Mouse (Mus musculus) lung, embryonic 16.5 days (tissue): ENCODE measurements around the gene Papln. TPM values are rescaled to one million over a fixed set of nuclear protein-coding genes. Genes with fewer than 3 reads are reported as not detected.

ENCODE experiments used
- ATAC-seq: fragments of 200-750 bp; cut with Nextera tagmentation; 2 replicates; pipeline ENCODE4 v1.8.0; 2017; ENCODE audit warnings: low read depth, mild to moderate bottlenecking, moderate library complexity
- H3K27ac ChIP-seq: fragments of 300-500 bp; sonication (generic); 2 replicates; pipeline ENCODE4 v1.5.1; 2014; ENCODE audit warnings: mild to moderate bottlenecking, control low read depth, low read length
- H3K27me3 ChIP-seq: fragments of 300-500 bp; sonication (generic); 2 replicates; pipeline ENCODE4 v1.6.1; 2014; ENCODE audit warnings: low read depth, low read length, mixed read lengths; ENCODE audit not compliant: control insufficient read depth, insufficient read depth
- H3K36me3 ChIP-seq: fragments of 300-500 bp; sonication (generic); 2 replicates; pipeline ENCODE4 v1.6.1; 2014; ENCODE audit warnings: low read length; ENCODE audit not compliant: control insufficient read depth, insufficient read depth
- H3K4me1 ChIP-seq: fragments of 300-500 bp; sonication (generic); replicated peaks from 2 replicates; pipeline ENCODE4 v1.6.1; 2014; ENCODE audit warnings: low read length, mixed read lengths; ENCODE audit not compliant: control insufficient read depth, insufficient read depth
- H3K4me2 ChIP-seq: fragments of 300-500 bp; sonication (generic); 2 replicates; pipeline ENCODE4 v1.6.1; 2014; ENCODE audit warnings: low read depth, low read length, control low read depth
- H3K4me3 ChIP-seq: fragments of 300-500 bp; sonication (generic); 2 replicates; pipeline ENCODE4 v1.5.1; 2014; ENCODE audit warnings: mild to moderate bottlenecking, low read length, control low read depth
- H3K9ac ChIP-seq: fragments of 300-500 bp; sonication (generic); 2 replicates; pipeline ENCODE4 v1.6.1; 2014; ENCODE audit warnings: low read length, control low read depth
- H3K9me3 ChIP-seq: fragments of 300-500 bp; sonication (generic); 2 replicates; pipeline ENCODE4 v1.6.1; 2016; ENCODE audit warnings: low read length; ENCODE audit not compliant: control insufficient read depth
- WGBS: fragments of 180-500 bp; shearing (Covaris S2); extraction: QIAGEN DNeasy Blood & Tissue Kit; methylation state at CpG from one replicate; pipeline ENCODE4 v1.1.7; 2014; 5-methylcytosine and 5-hydroxymethylcytosine counted together
- polyA plus RNA-seq: library from polyadenylated mRNA; unstranded; fragments of >200 nt; fragmentation: Nextera tagmentation; extraction: Ambion mirVana; gene quantifications from 2 replicates; pipeline ENCODE4 v1.2.1, GENCODE M21; 2015

Papln gene
- polyA plus RNA-seq, 1 experiment from 2014 or later = 1.3 TPM

DNA sequence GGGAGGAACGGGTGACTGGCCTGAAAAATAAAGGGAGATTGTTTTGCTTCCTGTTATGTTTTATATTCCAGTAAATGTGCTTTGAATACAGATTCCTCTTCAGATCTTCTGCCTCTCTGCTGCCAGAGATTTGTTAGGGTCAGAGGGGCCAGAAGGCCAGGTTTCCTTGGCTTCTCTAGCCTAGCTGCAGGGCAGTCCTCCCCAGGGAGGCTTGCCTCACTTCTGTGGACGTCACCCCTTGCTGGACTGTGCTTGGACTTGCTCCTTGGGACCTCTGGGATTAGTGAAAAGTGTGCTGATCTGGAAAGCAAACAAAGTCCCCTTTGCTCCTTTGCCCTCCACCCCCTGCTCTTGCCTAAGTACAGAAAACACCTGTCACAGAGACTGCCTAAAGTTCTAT is 31.6 kb downstream of the Papln start:
- Histone ChIP-seq H3K4me3 (no peak overlapping the region), H3K27me3 (no peaks in the 10 kb centered on the region), H3K4me2 (no peak overlapping the region), H3K36me3 (peaks cover 23% of the 10 kb centered on the region), H3K4me1 (no peaks in the 10 kb centered on the region), H3K27ac (no peak overlapping the region), H3K9ac (no peak overlapping the region), H3K9me3 (no peaks in the 10 kb centered on the region)
- WGBS = 31% methylated on average over 2 of the region's 2 CpGs
- no peak for ATAC-seq

DNA sequence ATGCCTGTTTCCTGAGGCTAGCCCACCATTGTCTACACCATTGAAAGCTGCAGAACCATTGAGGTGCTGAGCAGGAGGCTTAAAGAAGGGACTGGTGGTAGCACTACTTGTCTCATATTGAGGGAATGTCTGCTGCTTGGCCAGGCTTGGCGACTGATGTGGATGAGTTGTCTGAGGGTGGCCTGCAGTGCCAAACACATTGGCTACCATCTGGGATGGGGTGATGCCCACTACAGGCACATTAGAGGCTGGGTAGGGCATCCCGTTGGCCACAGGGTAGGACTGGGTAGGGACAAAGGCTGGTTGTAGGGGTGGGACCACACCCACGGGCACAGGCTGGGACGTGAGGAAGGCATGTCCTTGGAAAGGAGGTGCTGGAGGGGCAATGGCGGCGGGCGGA is 32.2 kb downstream of the Papln start:
- Histone ChIP-seq H3K4me1 (no peaks in the 10 kb centered on the region), H3K9me3 (no peaks in the 10 kb centered on the region), H3K27me3 (no peaks in the 10 kb centered on the region), H3K9ac (no peak overlapping the region), H3K4me2 (no peak overlapping the region), H3K4me3 (no peak overlapping the region), H3K27ac (no peak overlapping the region), H3K36me3 (peaks cover 25% of the 10 kb centered on the region)
- ATAC-seq = no peak
- WGBS = 92% methylated on average over 7 of the region's 7 CpGs

DNA sequence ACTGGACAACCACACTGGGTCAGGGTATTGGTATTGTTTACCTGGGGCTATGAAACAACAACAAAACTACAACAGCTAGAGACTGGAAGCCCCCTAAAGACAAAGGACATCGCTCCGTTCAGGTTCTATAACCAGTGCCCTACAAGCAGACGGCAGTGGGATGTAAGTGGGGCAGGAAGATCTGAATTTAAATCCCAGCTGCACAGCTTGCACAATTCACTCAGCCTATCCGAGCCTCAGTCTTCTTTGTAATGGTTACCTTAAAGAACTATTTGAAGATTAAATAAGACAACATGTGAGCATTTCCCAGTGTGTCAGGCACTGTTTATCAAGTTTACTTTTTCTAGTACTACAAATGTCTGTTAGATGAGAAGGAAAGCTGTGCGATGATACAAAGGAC is 34.9 kb downstream of the Papln start:
- no peaks in the 10 kb centered on the region for H3K9me3 ChIP-seq
- WGBS = 96% methylated on average over 5 of the region's 5 CpGs
- no peak for ATAC-seq

DNA sequence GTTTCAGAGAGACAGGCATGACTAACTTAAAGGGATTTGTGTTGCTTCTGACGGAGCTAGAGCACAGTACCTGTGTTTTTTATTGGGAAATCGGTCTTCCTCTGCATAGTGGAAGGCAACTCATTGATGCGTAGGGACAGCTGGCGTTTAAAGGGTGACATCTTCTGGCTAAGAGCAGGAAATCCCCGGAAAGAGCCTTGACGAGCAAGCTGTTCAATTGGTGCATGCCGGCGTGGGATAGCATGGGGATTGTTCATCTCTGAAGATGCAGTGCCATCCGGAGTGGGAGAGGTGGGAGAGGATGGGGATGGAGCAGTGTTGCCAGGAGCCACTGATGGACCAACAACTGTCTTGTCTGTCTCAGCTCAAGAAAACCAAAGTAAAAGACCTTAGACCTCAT is 37.5 kb downstream of the Papln start:
- Histone ChIP-seq H3K9me3 (peaks cover 3% of the 10 kb centered on the region), H3K27me3 (no peaks in the 10 kb centered on the region), H3K36me3 (peaks cover 42% of the 10 kb centered on the region), H3K9ac (no peak overlapping the region), H3K4me3 (no peak overlapping the region), H3K4me1 (no peaks in the 10 kb centered on the region), H3K4me2 (no peak overlapping the region), H3K27ac (no peak overlapping the region)
- 54% methylated on average over 9 of the region's 9 CpGs for WGBS
- no peak for ATAC-seq

More for the DNA sequence above, 34.9 kb downstream of the Papln start:
- Histone ChIP-seq H3K4me3 (no peak overlapping the region), H3K36me3 (peaks cover 22% of the 10 kb centered on the region), H3K4me2 (no peak overlapping the region), H3K27ac (no peak overlapping the region), H3K9ac (no peak overlapping the region), H3K4me1 (no peaks in the 10 kb centered on the region), H3K27me3 (no peaks in the 10 kb centered on the region)

GRCm38 (mm10) chr12:83803641-83804040 is 40.2 kb downstream of the Papln start:
- Histone ChIP-seq H3K27ac (no peak overlapping the region), H3K4me2 (no peak overlapping the region), H3K27me3 (no peaks in the 10 kb centered on the region), H3K4me1 (no peaks in the 10 kb centered on the region), H3K9me3 (peaks cover 4% of the 10 kb centered on the region), H3K9ac (no peak overlapping the region), H3K36me3 (peaks cover 57% of the 10 kb centered on the region), H3K4me3 (no peak overlapping the region)
- 91% methylated on average over 7 of the region's 7 CpGs for WGBS
- no peak for ATAC-seq

DNA sequence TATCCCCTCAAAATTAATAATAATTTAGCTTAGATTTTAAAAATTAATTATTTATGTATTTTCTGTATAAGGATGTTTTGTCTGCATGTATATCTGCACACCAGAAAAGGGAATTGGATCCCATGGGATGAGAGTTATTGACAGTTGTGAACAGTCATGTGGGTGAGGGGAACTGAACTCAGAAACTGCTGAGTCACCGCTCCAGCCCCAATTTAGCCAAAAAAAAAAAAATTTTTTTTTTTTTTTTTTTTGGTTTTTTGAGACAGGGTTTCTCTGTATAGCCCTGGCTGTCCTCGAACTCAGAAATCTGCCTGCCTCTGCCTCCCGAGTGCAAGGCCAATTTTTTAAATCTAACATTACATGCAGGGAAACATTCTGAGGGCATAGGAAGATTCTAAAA is 48.5 kb downstream of the Papln start:
- Histone ChIP-seq H3K9ac (no peak overlapping the region), H3K4me1 (no peaks in the 10 kb centered on the region), H3K27me3 (no peaks in the 10 kb centered on the region), H3K4me2 (no peak overlapping the region), H3K27ac (no peak overlapping the region), H3K36me3 (peaks cover 13% of the 10 kb centered on the region), H3K4me3 (no peak overlapping the region), H3K9me3 (no peaks in the 10 kb centered on the region)
- no peak for ATAC-seq
- 88% methylated on average over 3 of the region's 3 CpGs for WGBS

GRCm38 (mm10) chr12:83816616-83817015 is 53.2 kb downstream of the Papln start:
- ATAC-seq = no peak
- H3K27ac ChIP-seq = no peak overlapping the region
- no peaks in the 10 kb centered on the region for H3K27me3 ChIP-seq
- 74% methylated on average over 1 of the region's 1 CpGs for WGBS
- no peak overlapping the region for H3K4me3 ChIP-seq
- no peaks in the 10 kb centered on the region for H3K4me1 ChIP-seq
- no peaks in the 10 kb centered on the region for H3K36me3 ChIP-seq
- no peak overlapping the region for H3K9ac ChIP-seq
- H3K9me3 ChIP-seq = no peaks in the 10 kb centered on the region
- H3K4me2 ChIP-seq = no peak overlapping the region

DNA sequence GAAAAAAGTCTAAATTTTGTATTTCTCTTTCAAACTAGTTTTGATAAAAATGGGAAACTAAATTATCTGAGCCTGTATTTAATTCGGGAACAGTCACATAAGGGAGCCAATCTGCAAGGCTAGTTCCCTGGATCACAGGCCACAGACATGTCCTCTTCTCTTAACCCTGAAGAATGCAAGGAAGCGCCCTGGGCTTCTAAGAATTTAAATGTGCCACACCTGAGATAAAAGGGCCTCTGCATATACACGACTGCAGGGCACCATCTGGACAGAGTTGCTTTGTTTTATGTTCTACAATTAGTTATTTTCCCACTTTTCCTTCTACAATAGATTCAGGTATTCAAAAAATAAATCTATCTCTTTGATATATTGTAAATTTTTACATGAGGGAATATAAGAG is 67.0 kb downstream of the Papln start:
- H3K4me1 ChIP-seq = no peaks in the 10 kb centered on the region
- no peaks in the 10 kb centered on the region for H3K9me3 ChIP-seq
- H3K4me2 ChIP-seq = no peak overlapping the region
- H3K4me3 ChIP-seq = no peak overlapping the region
- H3K27me3 ChIP-seq = no peaks in the 10 kb centered on the region
- ATAC-seq = no peak
- no peak overlapping the region for H3K27ac ChIP-seq
- WGBS = 74% methylated on average over 3 of the region's 3 CpGs
- H3K36me3 ChIP-seq = peaks cover 8% of the 10 kb centered on the region; the same call in 1 of the 2 replicates
- no peak overlapping the region for H3K9ac ChIP-seq

DNA sequence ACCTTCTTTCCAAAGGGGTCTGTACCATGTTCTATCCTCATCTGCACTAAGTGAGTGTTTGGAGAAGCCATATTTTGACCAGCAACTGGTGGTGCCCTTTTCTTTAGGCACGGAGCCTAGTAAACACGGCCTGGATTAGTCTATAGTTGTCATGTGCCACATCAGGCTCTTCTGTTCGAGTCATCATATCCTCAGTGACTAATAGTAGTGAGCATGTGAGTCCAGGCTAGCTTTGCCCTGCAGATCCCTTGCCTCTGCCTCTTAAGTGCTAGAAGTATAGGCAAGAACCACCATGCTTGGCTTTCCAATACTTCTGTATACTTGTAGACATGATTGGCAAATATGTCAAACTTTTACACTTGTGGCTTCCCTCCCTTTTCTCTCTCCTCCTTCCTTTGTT is 70.5 kb downstream of the Papln start:
- Histone ChIP-seq H3K9ac (no peak overlapping the region), H3K4me2 (no peak overlapping the region), H3K4me3 (no peak overlapping the region), H3K27me3 (no peaks in the 10 kb centered on the region), H3K36me3 (peaks cover 12% of the 10 kb centered on the region; the same call in 1 of the 2 replicates), H3K4me1 (no peaks in the 10 kb centered on the region), H3K9me3 (no peaks in the 10 kb centered on the region; the same call in 1 of the 2 replicates), H3K27ac (no peak overlapping the region)
- WGBS = 93% methylated on average over 3 of the region's 3 CpGs
- ATAC-seq = no peak
